Mouse (Mus musculus) cerebellum, adult 11 months (tissue): ENCODE results near the gene Clmn.
"Not testable (repeated sequence)": the region's sequence is repeated elsewhere in the genome, so short reads cannot be mapped to it uniquely, and the experiment has no call there.

ENCODE experiments used
- DNase-seq: peaks from one replicate; pipeline ENCODE4 v3.0.0; 2022

The Clmn gene

DNA sequence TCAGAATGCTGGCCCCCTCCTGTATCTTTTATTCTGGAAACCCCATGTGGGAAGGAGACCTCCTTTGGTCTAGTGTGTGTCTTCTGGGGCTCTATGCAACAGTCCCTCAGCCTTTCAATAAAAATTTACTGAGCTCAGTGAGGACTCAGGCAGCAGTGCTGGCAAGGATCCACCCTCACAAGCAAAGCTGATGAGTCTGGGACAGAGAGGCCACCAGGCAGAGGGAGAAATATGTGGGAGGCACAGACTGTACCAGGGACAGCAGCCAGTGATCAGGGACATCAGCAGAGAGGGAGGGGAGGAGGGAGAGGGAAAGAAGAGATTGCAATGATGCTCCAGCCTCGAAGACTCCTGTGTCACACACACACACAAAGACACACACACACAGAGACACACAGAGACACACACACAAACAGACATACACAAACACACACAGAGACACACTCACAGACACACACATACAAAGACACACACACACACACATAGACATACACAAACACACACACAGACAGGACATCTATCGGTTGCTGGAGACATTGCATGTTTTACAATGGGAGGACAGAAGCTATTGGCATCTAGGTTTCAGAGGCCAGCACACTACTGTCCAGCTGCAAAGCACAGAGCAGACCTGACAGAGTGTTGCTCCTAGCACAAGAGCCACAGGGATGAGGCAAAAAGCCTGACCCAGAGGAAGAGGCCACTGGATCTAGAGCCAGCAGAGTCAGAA lies 27.6 kb downstream of the Clmn start:
- DNase-seq = no peak

DNA sequence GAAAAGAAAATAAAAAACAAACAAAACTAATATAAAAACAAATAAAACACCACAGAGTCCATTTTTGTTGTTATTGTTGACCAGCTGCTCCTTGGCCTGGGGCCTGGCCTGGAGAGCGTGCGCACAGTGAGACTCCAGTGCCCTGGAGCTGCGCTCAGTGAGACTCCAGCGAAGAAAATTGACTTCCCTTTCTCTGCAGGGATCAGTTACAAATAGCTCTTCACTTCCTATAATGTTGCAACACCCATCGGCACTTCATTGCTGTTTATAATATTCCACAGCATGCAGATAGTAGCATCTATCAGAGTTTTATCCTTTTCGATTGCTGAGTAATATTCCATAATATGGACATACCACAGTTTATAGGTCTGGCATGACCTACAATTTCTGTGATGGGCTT lies 28.6 kb downstream of the Clmn start:
- DNase-seq = no peak

DNA sequence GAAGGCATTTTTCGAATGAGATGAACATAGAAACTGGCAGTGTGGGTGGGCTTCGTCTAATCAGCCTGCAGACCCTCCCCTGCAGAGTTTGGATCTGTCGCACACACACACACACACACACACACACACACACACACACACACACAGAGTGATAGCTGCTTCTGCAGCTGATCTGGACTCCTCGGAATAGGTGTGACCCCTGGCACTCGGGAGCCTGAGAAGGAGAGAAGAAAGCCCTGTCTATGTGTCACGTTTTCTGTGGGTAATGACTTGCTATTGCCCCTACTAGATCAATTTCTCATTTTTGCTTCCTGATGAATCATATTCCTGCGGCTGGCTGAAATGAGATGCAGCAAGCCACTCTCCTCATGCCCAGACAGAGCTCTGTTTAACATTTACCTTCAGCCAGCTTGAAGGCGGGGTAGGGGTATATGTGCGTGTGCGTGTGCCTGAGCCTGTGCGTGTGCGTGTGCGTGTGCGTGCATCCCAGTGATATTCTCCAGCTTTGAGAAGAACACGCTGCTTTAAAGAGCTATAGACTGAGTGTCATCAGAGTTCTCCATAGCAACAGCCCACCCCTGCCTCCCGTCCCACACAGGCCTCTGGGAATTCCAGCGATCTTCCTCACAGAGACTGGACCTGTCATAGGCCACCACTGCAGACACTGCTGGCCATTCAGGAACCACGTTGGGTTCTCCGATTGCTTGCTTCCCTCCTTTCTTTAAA lies 29.3 kb downstream of the Clmn start:
- DNase-seq = no peak

DNA sequence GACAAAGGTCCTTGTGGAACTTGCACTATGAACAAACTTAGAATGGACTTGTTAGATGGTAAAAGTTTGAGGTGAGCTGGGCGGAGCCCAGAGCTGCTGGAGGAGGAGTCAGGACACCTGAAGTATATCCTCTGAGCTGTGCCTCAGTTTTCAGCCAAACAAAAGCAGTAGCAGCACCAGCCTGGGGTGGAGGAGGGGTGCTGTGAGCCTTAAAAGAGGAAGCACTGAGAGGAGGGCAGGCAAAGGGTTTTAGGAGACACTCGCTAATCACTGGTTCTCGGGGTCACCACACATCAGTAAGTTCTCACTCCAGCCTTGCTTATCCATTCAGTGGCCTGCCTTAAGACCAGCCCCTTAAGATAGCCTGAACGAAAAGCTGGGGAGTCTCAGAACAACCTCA lies 30.1 kb downstream of the Clmn start:
- no peak for DNase-seq

DNA sequence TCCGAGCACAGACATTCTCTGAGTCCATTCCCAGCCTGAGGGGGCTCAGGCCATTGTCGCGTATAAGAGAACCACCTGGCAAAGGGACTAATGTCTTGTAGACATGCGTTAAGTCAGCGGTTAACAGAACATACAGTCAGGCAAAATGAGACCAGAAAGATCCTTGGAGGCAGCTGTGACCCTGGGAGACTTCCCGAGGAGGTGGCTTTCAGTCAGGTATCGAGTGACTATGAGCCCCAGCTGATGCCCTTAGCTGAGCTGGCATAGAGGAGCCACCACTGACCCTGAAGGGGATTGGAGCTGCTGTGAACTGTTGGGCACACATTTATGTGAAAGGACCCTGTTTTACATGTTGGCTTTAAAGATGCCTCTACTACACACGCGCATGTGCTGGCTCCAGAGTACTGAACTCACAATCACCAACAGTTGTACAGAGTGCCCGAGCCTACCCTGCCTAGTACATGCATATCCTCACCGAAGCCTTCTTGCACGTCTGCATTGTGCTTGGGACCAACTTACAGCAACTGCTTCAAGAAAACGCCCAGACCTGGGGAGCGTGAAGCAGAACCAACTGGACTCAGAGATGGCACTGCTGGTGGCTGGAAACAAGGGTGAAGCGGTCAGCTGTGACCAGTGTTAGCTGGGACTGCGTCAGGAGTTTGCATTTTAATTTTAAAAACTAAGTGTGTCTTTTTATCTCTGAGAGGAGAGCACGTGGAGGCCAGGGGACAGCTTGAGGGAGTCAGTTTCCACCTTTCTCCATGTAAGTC lies 34.0 kb downstream of the Clmn start:
- DNase-seq = no peak

DNA sequence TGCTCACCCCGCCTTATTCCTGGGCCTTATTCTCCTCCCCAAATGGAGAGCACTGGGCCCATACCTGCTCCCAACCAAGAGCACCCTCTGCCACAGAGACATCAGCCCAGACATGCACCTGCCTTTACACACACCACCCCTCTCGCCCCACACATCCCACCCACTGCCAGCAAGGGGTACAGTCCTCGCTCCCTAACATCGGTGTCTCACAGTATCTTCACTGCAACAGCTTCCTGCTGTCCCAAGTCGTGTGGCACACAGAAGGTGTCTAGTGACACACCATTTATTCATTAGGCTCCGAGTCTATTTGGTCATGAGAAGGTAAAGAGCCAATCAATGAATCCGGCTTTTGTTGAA lies 34.6 kb downstream of the Clmn start:
- DNase-seq = no peak

DNA sequence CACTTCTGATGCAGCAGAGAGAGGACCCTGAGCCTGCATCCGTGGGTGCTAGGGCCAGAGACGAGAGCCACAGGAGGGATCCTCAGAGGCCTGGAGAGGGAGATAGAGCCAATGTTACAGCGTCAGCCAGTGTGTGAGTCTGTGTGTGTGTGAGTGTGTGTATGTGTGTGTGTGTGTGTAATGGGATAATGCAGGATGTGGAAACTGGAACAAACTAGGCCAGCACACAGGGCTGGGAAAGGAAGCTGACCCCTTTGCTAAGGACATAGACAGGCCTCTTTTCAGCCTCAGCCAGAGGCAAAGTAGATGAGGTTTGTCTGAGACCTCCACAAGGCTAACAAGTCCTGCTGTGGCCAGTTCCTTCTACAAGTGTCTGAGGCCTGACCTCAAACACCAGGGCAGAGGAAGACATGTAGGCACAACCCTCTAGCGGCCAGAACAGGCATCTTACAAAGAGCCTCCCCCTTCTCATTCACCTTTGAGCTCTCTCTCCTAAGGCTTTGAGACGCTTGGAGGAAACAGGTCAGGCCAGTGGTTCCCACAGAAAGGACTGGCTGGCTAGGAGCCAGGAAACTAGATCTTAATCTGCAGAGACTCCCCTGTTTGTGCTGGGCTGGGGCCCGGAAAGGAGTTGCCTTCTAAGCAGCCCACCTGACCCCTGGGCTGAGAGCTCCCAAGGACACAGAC lies 35.1 kb downstream of the Clmn start:
- no peak for DNase-seq

DNA sequence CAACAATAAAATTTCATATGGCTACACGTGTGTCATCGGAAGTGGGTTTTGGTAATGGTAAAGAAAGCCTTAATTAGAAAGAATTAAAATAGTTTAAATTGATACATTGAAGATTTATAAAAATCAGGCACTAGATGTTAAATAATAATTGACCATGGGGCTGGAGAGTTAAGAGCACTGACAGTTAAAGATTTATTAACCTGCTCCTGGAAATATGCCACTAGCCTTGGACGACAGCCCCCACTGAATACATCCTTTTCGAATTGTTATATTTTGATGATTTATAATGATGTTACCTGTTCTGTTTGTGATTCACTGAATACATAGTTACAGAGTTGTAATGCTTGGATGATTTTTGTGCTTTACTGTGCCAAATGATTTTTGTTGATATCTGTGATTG lies 35.9 kb downstream of the Clmn start:
- DNase-seq = not testable (repeated sequence)

DNA sequence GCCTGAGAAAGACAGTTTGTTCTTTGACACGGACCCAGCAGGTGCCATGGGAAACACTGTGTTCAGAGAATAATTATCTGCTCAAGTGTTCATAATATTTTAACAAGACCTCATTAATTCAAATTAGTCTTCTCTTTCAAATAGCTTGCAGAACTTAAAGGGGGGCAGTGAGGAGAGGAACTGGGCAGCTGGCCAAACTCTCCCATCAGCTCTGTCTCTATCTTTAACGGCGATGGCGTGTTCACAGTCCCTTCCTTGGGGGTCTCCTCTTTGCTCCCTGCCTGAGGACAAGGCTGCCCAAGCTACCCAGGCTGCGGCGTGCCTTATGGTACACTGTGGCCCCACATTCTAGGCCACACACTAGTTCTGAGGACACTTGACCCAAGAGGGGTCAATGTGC lies 37.2 kb downstream of the Clmn start:
- DNase-seq = no peak

DNA sequence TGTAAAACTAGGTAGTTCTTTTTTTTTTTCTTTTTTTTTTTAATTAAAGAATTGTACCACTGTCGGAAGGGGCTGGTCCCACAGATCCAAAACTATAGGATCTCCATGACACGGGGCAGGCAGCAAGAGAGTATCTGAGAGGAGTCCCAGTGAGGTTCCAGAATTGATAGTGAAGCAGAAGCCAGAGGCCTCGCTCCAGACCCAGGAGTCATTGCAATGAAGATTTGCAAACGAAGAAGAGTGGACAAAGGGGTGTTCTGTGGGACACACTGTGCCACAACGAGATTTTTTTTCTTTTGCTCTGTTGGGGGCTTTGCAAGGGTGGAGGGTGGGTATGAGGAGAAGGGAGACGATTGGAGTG lies 40.0 kb downstream of the Clmn start:
- DNase-seq = no peak

DNA sequence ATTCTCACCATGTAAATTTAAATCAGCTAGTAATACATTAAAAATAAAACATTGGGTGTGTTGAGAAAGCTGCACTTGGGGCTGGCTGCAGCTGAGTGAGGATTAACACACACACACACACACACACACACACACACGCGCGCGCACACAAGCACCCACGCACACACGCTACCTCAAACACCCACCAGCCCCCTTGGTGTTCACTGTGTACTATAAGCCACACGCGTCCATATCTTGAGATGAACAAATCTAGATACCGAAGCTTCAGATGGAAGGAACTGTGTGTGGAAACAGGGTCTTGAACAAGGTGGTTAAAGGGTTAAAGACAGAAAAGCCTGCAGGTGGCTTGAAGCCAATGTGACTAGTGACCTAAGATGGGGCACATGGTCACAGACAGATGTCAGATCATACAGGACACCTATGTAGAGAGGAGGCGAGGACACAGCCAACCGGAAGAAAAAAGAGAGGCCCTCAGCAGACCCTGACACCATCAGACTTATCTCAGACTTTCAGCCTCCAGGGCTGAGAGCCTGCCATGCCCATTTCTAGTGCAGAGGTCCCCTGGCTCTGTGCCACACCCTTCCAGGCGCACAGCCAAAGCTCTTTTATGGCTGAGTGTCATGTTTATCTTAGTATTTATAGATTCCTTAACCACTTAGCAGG lies 40.5 kb downstream of the Clmn start:
- DNase-seq = no peak

DNA sequence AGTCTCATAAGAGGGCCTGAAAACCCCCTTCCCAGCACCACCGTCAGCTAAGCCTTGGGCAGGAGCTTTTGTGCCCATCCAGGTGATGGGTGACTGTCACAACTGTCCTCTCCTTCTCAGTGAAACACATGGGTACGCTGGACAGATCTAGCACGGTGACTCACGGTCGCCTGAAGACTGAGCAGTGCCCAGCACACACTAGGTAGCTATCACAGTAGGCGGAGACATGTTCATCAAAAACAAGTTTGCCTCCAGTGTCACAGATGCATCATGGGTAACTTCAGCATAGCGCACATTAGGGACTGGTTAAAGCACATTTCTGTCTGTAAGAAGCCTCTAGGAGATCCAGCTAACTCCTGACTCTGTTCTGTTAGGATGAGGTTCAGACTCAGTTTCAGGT lies 41.2 kb downstream of the Clmn start:
- DNase-seq = no peak

DNA sequence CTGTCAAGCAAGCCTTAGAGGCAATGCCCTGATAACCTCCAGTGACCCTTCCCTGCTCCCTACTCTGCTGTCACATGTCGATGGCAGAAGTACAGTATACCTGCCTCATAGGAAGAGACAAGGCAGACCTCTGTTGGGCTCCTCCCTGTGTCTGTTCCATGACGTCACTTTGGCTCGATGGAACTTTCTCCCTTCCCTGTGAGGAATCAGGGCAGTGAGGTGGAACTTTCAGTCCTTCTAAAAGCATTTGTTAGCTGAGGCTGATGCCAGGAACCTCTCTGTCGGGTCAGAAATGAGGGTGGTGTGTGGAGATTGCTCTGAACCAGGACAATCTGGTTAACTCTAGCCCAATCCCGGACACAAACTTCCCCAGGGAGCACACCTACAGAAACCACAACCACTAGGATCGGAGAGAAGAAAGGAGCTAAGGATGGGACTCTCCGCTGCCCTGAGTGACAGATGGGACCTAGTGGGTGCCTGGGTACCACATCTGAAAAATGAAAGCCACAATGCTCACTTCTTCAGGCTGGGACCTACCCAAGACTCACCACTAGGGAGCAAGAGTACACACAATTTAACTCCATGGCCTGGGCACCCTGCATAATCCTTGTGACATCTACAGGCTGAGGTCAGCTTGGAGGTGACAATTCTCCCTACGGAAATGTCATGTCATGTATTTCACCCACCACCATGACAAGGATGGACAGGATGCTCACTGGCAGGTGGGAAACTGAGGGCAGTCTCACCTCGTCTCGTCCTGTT lies 41.9 kb downstream of the Clmn start:
- no peak for DNase-seq

DNA sequence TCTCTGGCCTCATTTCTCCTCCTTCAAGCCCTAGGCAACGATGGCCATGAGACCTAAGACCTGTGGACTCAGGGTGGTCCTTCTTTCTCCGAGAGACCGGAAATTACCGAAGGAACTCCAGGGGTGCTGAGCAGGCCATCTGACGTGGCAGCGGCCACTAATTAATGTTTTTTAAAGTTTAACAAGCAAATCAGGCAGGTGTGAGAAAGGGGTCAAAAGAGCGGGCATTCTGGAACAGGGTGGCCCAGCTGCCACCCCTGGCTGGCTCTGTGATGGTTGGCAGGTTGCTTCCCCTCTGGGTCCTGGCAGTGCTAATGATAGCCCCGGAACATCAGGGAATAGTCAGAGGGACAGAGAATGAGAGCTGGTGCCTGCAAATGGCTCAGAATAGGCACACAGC lies 42.7 kb downstream of the Clmn start:
- DNase-seq = no peak

DNA sequence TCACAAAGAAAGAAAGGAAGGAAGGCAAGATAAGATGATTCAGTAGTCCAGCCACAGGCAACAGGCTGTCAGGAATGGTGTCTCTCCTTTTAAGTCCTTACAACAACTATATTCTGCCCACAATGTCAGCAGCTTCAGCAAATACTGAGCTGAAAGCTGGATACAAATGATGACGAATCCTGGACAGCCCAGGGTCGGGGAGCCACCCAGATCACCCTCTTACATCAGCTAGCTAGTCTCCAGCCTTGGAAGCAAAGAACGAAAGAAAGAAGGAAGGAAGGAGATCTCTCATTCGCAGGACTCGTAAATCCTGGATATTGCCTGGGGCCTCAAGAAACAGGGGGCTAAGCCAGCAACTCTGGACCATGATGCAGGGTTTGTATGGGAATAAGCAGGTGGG lies 44.8 kb downstream of the Clmn start:
- no peak for DNase-seq

DNA sequence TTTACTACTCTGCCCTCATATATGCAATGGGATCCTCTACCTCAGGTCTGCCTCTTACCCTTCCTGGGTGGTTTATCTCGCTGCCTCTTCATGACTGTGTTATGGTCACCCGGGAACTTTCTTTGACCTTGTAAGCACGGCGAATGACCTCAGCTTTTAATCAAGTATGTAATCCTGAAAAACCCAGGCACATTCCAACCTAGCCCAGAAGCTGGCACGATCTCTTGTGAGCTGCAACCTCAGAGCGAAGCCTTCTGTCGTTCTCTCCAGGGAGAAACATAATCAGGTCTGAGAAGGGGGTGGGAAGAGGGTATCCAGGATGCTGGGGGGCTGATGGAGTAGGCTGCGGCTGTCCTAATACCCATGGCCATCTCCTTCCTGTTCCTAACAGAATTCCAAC lies 45.8 kb downstream of the Clmn start:
- DNase-seq = no peak

DNA sequence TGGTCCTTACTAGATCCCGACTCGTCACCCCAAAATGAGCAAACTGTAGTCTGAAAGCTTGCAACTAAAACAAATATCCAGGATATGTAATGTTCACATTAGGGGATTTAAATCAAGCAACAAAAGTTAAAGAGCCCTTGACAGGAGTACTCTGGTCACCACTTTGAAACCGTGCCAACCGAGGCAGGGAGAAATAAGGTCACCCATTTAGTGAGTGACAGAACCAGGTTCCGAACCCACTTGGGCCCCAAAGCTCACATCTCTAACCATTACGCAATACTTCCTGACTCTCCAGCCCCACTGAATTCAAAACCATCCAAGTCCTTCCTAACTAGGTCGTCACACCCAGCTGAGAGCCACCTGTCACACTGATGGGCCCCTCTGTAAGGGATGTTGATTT lies 46.8 kb downstream of the Clmn start:
- no peak for DNase-seq

DNA sequence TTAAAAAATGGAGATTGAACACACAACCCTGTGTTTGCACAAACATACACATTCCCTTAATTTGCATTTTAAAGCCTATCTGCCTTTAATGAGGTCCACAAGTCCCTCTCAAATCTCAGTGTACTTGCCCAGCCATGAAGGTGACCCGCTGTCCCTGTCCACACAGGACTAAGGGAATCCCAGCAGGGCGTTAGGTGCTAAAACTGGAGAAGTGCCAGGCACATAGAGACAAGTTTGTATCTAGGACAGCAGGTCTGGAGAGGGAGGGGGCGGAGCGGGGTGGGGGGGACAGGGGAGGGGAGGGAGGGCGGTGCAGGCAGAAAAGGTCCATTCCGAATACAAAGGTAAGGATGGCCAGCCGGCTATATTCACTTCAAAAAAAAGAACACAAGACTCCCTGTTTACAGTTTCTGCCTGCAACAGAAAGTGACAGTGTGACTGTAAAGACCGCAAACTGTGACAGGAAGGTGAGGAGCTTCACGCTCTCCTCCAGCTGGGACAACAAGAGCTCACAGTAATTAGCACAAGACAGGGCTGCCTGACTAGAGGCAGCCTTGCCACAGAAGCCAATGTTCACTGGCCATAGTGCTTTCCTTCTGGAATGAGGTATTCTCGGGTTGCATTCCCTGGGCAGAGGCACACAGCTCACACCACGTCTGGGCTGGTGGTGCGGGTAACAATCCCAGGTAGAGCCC lies 47.6 kb downstream of the Clmn start:
- DNase-seq = no peak

DNA sequence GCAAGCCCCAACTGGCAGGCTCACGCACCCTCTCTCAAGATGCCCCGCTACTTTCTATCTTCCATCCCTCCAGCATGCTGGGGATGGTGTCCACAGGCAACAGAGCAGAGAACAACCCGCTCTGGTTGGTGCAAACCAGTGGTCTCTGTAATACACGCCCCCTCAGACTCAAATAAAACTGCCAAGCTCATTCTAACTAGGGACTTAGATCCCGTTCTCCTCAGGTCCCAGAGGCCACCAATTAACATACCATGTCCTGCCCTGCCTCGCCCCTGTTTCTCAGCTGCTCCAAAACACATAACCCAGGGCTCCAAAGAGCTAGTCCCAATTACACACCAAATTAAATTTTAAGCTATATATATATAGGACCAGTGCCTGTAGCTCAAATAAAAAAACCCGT lies 50.6 kb downstream of the Clmn start:
- DNase-seq = no peak

DNA sequence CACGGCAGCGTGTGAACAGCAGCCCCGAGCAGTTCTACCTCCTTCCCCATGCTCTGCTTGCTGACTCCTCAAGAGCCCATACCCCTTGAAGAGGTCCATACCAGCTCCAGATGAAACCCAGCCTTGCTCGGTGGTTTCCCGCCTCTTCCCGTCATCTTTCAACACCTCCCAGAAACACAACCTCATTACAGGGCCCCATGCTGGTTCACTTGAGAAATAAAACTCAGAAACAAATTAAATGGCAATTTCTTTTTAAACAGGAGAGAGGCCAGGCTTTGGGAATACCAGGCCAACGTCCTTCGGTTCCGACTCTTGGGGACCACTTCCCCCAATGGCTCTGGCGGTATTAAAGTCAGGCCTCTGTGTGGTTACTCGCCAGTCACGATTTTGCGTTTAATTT lies 51.1 kb downstream of the Clmn start:
- no peak for DNase-seq

DNA sequence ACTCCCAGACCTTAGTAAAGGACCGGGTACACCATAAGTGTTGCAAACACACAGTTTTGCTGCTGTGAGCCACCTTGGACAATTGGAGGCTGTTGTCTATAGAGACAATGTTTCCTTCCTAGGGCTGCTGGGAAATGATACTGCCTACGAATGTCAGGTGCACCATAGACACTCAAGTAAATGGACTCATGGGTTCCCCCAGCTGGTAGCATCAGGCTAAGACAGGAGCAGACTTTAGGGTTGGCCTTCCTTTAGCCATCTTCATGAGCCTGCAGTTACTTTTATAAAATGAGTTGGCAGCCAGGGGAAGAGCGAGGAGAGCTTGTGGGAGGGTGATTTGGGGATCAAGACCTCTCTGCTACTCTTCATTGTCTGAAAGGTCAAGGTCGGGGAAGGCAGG lies 52.2 kb downstream of the Clmn start:
- DNase-seq = no peak
